Mouse (Mus musculus) neural tube, embryonic 12.5 days (tissue): ENCODE data around the gene Lcn10. TPM values are rescaled to one million over a fixed set of nuclear protein-coding genes. Genes with fewer than 3 reads are reported as not detected.
"Not testable (repeated sequence)": the region's sequence is repeated elsewhere in the genome, so short reads cannot be mapped to it uniquely, and the experiment has no call there.

Experiments used
- ATAC-seq: fragments of 200-750 bp; cut with Nextera tagmentation; 2 replicates; pipeline ENCODE4 v1.8.0; 2017; ENCODE audit warnings: low read depth, mild to moderate bottlenecking, moderate TSS enrichment, moderate library complexity; ENCODE audit not compliant: low FRiP score
- H3K27ac ChIP-seq: fragments of 300-500 bp; sonication (generic); 2 replicates; pipeline ENCODE4 v1.5.1; 2016
- H3K27me3 ChIP-seq: fragments of 300-500 bp; sonication (generic); replicated peaks from 2 replicates; pipeline ENCODE4 v1.6.1; 2016; ENCODE audit warnings: mild to moderate bottlenecking
- H3K36me3 ChIP-seq: fragments of 300-500 bp; sonication (generic); 2 replicates; pipeline ENCODE4 v1.6.1; 2016; ENCODE audit warnings: mild to moderate bottlenecking
- H3K4me1 ChIP-seq: fragments of 300-500 bp; sonication (generic); 2 replicates; pipeline ENCODE4 v1.6.1; 2016
- H3K4me2 ChIP-seq: fragments of 300-500 bp; sonication (generic); replicated peaks from 2 replicates; pipeline ENCODE4 v1.6.1; 2016; ENCODE audit warnings: mild to moderate bottlenecking
- H3K4me3 ChIP-seq: fragments of 300-500 bp; sonication (generic); 2 replicates; pipeline ENCODE4 v1.5.1; 2016
- H3K9ac ChIP-seq: fragments of 300-500 bp; sonication (generic); 2 replicates; pipeline ENCODE4 v1.6.1; 2016; ENCODE audit warnings: mild to moderate bottlenecking
- H3K9me3 ChIP-seq: fragments of 300-500 bp; sonication (generic); 2 replicates; pipeline ENCODE4 v1.6.1; 2016; ENCODE audit warnings: mild to moderate bottlenecking
- WGBS: fragments of 180-500 bp; shearing (Covaris S2); methylation state at CpG from one replicate; pipeline ENCODE4 v1.1.7; 2016; 5-methylcytosine and 5-hydroxymethylcytosine counted together
- polyA plus RNA-seq: library from polyadenylated mRNA; unstranded; fragments of >200 nt; fragmentation: Nextera tagmentation; extraction: Ambion mirVana; gene quantifications from 2 replicates; pipeline ENCODE4 v1.2.1, GENCODE M21; 2016

Gene Lcn10
- polyA plus RNA-seq, 1 experiment from 2014 or later: not detected

GRCm38 (mm10) chr2:25709791-25710190, 27.3 kb downstream of the Lcn10 start:
- H3K27me3 ChIP-seq, ATAC-seq, H3K9me3 ChIP-seq, H3K4me2 ChIP-seq, H3K4me3 ChIP-seq, H3K36me3 ChIP-seq, H3K27ac ChIP-seq, H3K9ac ChIP-seq: not testable (repeated sequence)
- H3K4me1 ChIP-seq: peaks cover 12% of the 10 kb centered on the region
- WGBS: 75% methylated on average over 2 of the region's 2 CpGs

GRCm38 (mm10) chr2:25711641-25712040, 29.1 kb downstream of the Lcn10 start:
- 16% methylated on average over 3 of the region's 3 CpGs for WGBS
- ATAC-seq: not testable (repeated sequence)

GRCm38 (mm10) chr2:25717222-25717621, 34.7 kb downstream of the Lcn10 start:
- Histone ChIP-seq H3K27ac (no peak overlapping the region), H3K9me3 (no peaks in the 10 kb centered on the region), H3K4me2 (no peak overlapping the region), H3K4me1 (no peaks in the 10 kb centered on the region), H3K36me3 (no peaks in the 10 kb centered on the region), H3K9ac (no peak overlapping the region), H3K27me3 (no peaks in the 10 kb centered on the region), H3K4me3 (no peak overlapping the region)
- no peak for ATAC-seq

More at GRCm38 (mm10) chr2:25711641-25712040, 29.1 kb downstream of the Lcn10 start:
- not testable (repeated sequence) for H3K4me2 ChIP-seq, H3K27ac ChIP-seq, H3K9me3 ChIP-seq, H3K9ac ChIP-seq, H3K36me3 ChIP-seq, H3K27me3 ChIP-seq, H3K4me3 ChIP-seq
- H3K4me1 ChIP-seq: peaks cover 12% of the 10 kb centered on the region

GRCm38 (mm10) chr2:25733199-25733930, 50.8 kb downstream of the Lcn10 start:
- no peaks in the 10 kb centered on the region for H3K36me3 ChIP-seq
- no peak for ATAC-seq
- H3K9ac ChIP-seq: no peak overlapping the region
- H3K27me3 ChIP-seq: no peaks in the 10 kb centered on the region
- 55% methylated on average over 2 of the region's 2 CpGs for WGBS
- no peak overlapping the region for H3K4me2 ChIP-seq
- H3K27ac ChIP-seq: no peak overlapping the region
- H3K9me3 ChIP-seq: 0 out of 2 replicates have a peak, but pooled peaks cover under 1% of the 10 kb centered on the region
- no peaks in the 10 kb centered on the region for H3K4me1 ChIP-seq
- H3K4me3 ChIP-seq: no peak overlapping the region

Other genes with a start within 250 kb of the Lcn10 start
- 1.7 and 2.3 TPM in 2 replicates for gene Clic3, start 225.9 kb upstream of the Lcn10 start, polyA plus RNA-seq
- 49.5 and 52.5 TPM in 2 replicates for gene Paxx, start 221.6 kb upstream of the Lcn10 start, polyA plus RNA-seq
- 1.1 and 1.4 TPM in 2 replicates for gene Ptgds, start 212.7 kb upstream of the Lcn10 start, polyA plus RNA-seq
- not detected in 2 replicates for gene Lcn12, start 188.8 kb upstream of the Lcn10 start, polyA plus RNA-seq
- 107 and 118 TPM in 2 replicates for gene Fbxw5, start 182.0 kb upstream of the Lcn10 start, polyA plus RNA-seq
- 5.3 and 6.1 TPM in 2 replicates for gene C8g, start 181.0 kb upstream of the Lcn10 start, polyA plus RNA-seq
- gene Traf2, start 135.8 kb upstream of the Lcn10 start, polyA plus RNA-seq: 26.9 and 28.0 TPM in 2 replicates
- gene Edf1, start 124.9 kb upstream of the Lcn10 start, polyA plus RNA-seq: 386 TPM in 2 replicates
- 1.7 and 4.8 TPM in 2 replicates for gene Mamdc4, start 107.9 kb upstream of the Lcn10 start, polyA plus RNA-seq
- 169 and 176 TPM in 2 replicates for gene Phpt1, start 107.5 kb upstream of the Lcn10 start, polyA plus RNA-seq
- gene Ajm1, start 101.0 kb upstream of the Lcn10 start, polyA plus RNA-seq: 2.3 and 3.0 TPM in 2 replicates
- gene Rabl6, start 74.2 kb upstream of the Lcn10 start, polyA plus RNA-seq: 78.3 and 82.5 TPM in 2 replicates
- 0.26 and 0.30 TPM in 2 replicates for gene Ccdc183, start 65.0 kb upstream of the Lcn10 start, polyA plus RNA-seq
- gene Tmem141, start 60.7 kb upstream of the Lcn10 start, polyA plus RNA-seq: 22.7 and 24.9 TPM in 2 replicates
- gene Fcna, start 54.7 kb upstream of the Lcn10 start, polyA plus RNA-seq: 1.2 and 1.3 TPM in 2 replicates
- not detected in 2 replicates for gene Lcn8, start 29.6 kb upstream of the Lcn10 start, polyA plus RNA-seq
- not detected in 2 replicates for gene Lcn5, start 24.8 kb upstream of the Lcn10 start, polyA plus RNA-seq
- gene Lcn6, start 5.9 kb upstream of the Lcn10 start, polyA plus RNA-seq: not detected in 2 replicates
- gene Obp2a, start 17.3 kb downstream of the Lcn10 start, polyA plus RNA-seq: not detected in 2 replicates
- 94.1 and 95.1 TPM in 2 replicates for gene Bmyc, start 24.0 kb downstream of the Lcn10 start, polyA plus RNA-seq
- not detected in 2 replicates for gene Obp2b, start 54.3 kb downstream of the Lcn10 start, polyA plus RNA-seq
- gene Lcn3, start 82.8 kb downstream of the Lcn10 start, polyA plus RNA-seq: not detected in 2 replicates
- gene Lcn11, start 94.3 kb downstream of the Lcn10 start, polyA plus RNA-seq: not detected in 2 replicates
- not detected in 2 replicates for gene Gm13539, start 99.5 kb downstream of the Lcn10 start, polyA plus RNA-seq
- gene Glt6d1, start 133.1 kb downstream of the Lcn10 start, polyA plus RNA-seq: not detected in 2 replicates
- gene Lcn9, start 140.4 kb downstream of the Lcn10 start, polyA plus RNA-seq: not detected in 2 replicates
- not detected in 2 replicates for gene Sohlh1, start 164.5 kb downstream of the Lcn10 start, polyA plus RNA-seq
- 4.4 and 5.4 TPM in 2 replicates for gene Kcnt1, start 181.0 kb downstream of the Lcn10 start, polyA plus RNA-seq